ENCODE assay signal across 9 mouse cellular contexts in genomic region chr2:32574901-32575585, GRCm38 (mm10). TPM values are rescaled to one million over a fixed set of nuclear protein-coding genes. Genes with fewer than 3 reads are reported as not detected.
DNase-seq lines count a peak whose midpoint lies in the region; ATAC-seq and TF ChIP-seq lines count a peak whose summit lies in the region.
"Had no signal": no experiment of that assay in that cellular context is flagged by ENCODE, and none has a peak within 500 bp of the region (broad histone marks: within the 10 kb centered on the region; RNA-seq: fewer than 3 reads in every experiment).

No protein-coding gene starts in this region.

- intact Hi-C loops in heart, postnatal 14 days (cut with DNase I): loop anchor here (5.0 kb wide), 1 partner anchor 37 kb away; no protein-coding TSS in a partner anchor

- peak; percentile 79 for TF ChIP-seq CTCF in lung, postnatal 0 days (IDR thresholded peaks at IDR 0.05)

- H3K36me3 ChIP-seq in embryonic facial prominence, embryonic 11.5 days (replicated peaks; ENCODE audit: control insufficient read depth, insufficient read depth, low read depth, low read length): no peaks in the 10 kb centered on the region
- no peaks in the 10 kb centered on the region for H3K36me3 ChIP-seq in lung, postnatal 0 days (ENCODE audit: insufficient read depth, low read length)

- no peak for ATAC-seq in embryonic facial prominence, embryonic 11.5 days (replicated peaks; ENCODE audit: insufficient number of reproducible peaks, low FRiP score, low TSS enrichment, low read depth)
- ATAC-seq in lung, postnatal 0 days: peak; percentile 15; the same call in 1 of the 2 replicates
- ATAC-seq in monocyte, adult 5-6 weeks (replicated peaks; ENCODE audit: insufficient number of reproducible peaks, low FRiP score, low TSS enrichment, poor library complexity, severe bottlenecking): no peak

- DNase-seq in B cell, adult 2 months: peak; percentile 75 to 81
- DNase-seq in T-cell, adult 2 months (ENCODE audit: low spot score): peak; percentile 74
- peak; percentile 81 for DNase-seq in embryonic facial prominence, embryonic 11.5 days (ENCODE audit: low spot score)
- peak; percentile 44 to 68 for DNase-seq in heart, postnatal 14 days
- peak; percentile 67 to 74 for DNase-seq in layer of hippocampus, postnatal 14 days (ENCODE audit: low spot score in 2 of 2)
- peak; percentile 73 for DNase-seq in lung, postnatal 0 days (ENCODE audit: low spot score)
- DNase-seq in right cerebral cortex, adult 18-20 months: peak; percentile 89

- H3K9me3 ChIP-seq in embryonic facial prominence, embryonic 11.5 days (replicated peaks; ENCODE audit: control insufficient read depth, low read length): no peaks in the 10 kb centered on the region
- no peaks in the 10 kb centered on the region for H3K9me3 ChIP-seq in lung, postnatal 0 days (ENCODE audit: low read length)

- H3K4me1 ChIP-seq in embryonic facial prominence, embryonic 11.5 days (ENCODE audit: control insufficient read depth, insufficient read depth, low read length): no peaks in the 10 kb centered on the region
- peaks cover 3% of the 10 kb centered on the region; the same call in 1 of the 2 replicates for H3K4me1 ChIP-seq in lung, postnatal 0 days (ENCODE audit: insufficient read depth, low read depth, low read length)

- peak overlapping the region; percentile 83 for H3K4me2 ChIP-seq in embryonic facial prominence, embryonic 11.5 days (ENCODE audit: low read depth, low read length)
- peak overlapping the region; percentile 27 for H3K4me2 ChIP-seq in lung, postnatal 0 days (replicated peaks; ENCODE audit: low read depth, low read length)

- no peak for TF ChIP-seq EP300 in lung, postnatal 0 days (IDR thresholded peaks at IDR 0.05)

- H3K9ac ChIP-seq in embryonic facial prominence, embryonic 11.5 days (replicated peaks; ENCODE audit: low read length): peak overlapping the region; percentile 41
- no peak overlapping the region for H3K9ac ChIP-seq in lung, postnatal 0 days (replicated peaks; ENCODE audit: low read depth)

- H3K4me3 ChIP-seq in embryonic facial prominence, embryonic 11.5 days (ENCODE audit: low read depth, low read length): peak overlapping the region; percentile 51
- no peak overlapping the region for H3K4me3 ChIP-seq in lung, postnatal 0 days (ENCODE audit: low read depth, low read length)

- peaks cover 7% of the 10 kb centered on the region; the same call in 1 of the 2 replicates for H3K27me3 ChIP-seq in embryonic facial prominence, embryonic 11.5 days (ENCODE audit: control insufficient read depth, insufficient read depth, low read length)
- peaks cover 8% of the 10 kb centered on the region; the same call in 1 of the 2 replicates for H3K27me3 ChIP-seq in lung, postnatal 0 days (replicated peaks; ENCODE audit: insufficient read depth, low read length)

- 1% methylated on average over 26 of the region's 26 CpGs for WGBS in embryonic facial prominence, embryonic 11.5 days
- WGBS in lung, postnatal 0 days: 3% methylated on average over 26 of the region's 26 CpGs

- no peak overlapping the region for H3K27ac ChIP-seq in embryonic facial prominence, embryonic 11.5 days (replicated peaks; ENCODE audit: low read depth, low read length)
- no peak overlapping the region for H3K27ac ChIP-seq in lung, postnatal 0 days (ENCODE audit: low read length)

RNA-seq across cellular contexts. Expression of gene 9430097D07Rik, which starts 0.4 kb away (rescaled TPM):
- polyA plus RNA-seq in embryonic facial prominence, embryonic 11.5 days (2014; fragmentation: Nextera tagmentation; extraction: Ambion mirVana): 0.32 and 0.36 TPM in 2 replicates
- total RNA-seq in heart, postnatal 14 days (2021): not detected
- under 1 TPM; 0.44 to 0.93 TPM for total RNA-seq in layer of hippocampus, postnatal 14 days (2021)
- not detected in 2 replicates for polyA plus RNA-seq in lung, postnatal 0 days (2015; fragmentation: Nextera tagmentation; extraction: Ambion mirVana)
- not detected in 3 replicates for total RNA-seq in monocyte, adult 5-6 weeks (2017)
- total RNA-seq: hematopoietic stem cell, adult 5-6 weeks had no signal

RNA-seq across cellular contexts. Expression of gene Pip5kl1, which starts 0.4 kb away (rescaled TPM):
- polyA plus RNA-seq in embryonic facial prominence, embryonic 11.5 days (2014; fragmentation: Nextera tagmentation; extraction: Ambion mirVana): 2.3 and 3.3 TPM in 2 replicates
- not detected for total RNA-seq in heart, postnatal 14 days (2021)
- total RNA-seq in layer of hippocampus, postnatal 14 days (2021): 1 to 10 TPM; 4.4 to 7.2 TPM
- not detected in 2 replicates for polyA plus RNA-seq in lung, postnatal 0 days (2015; fragmentation: Nextera tagmentation; extraction: Ambion mirVana)
- 2.5 TPM in 1 of 3 replicates, not detected in the others for total RNA-seq in monocyte, adult 5-6 weeks (2017)
- total RNA-seq: hematopoietic stem cell, adult 5-6 weeks had no signal

RNA-seq across cellular contexts. Expression of gene Dpm2, which starts 4.4 kb away (rescaled TPM):
- polyA plus RNA-seq in embryonic facial prominence, embryonic 11.5 days (2014; fragmentation: Nextera tagmentation; extraction: Ambion mirVana): 97.1 and 100 TPM in 2 replicates
- total RNA-seq in heart, postnatal 14 days (2021): 10 to 100 TPM; 21.4 to 22.7 TPM
- 10 to 100 TPM; 78.8 to 90.1 TPM for total RNA-seq in layer of hippocampus, postnatal 14 days (2021)
- polyA plus RNA-seq in lung, postnatal 0 days (2015; fragmentation: Nextera tagmentation; extraction: Ambion mirVana): 103 and 112 TPM in 2 replicates
- 17.1 to 48.6 TPM (median 38.2 TPM) in 3 replicates for total RNA-seq in monocyte, adult 5-6 weeks (2017)

RNA-seq across cellular contexts. Expression of gene St6galnac4, which starts 11.9 kb away (rescaled TPM):
- 20.3 and 22.8 TPM in 2 replicates for polyA plus RNA-seq in embryonic facial prominence, embryonic 11.5 days (2014; fragmentation: Nextera tagmentation; extraction: Ambion mirVana)
- total RNA-seq in heart, postnatal 14 days (2021): 10 to 100 TPM; 22.8 to 23.6 TPM
- total RNA-seq in layer of hippocampus, postnatal 14 days (2021): 10 to 100 TPM; 41.7 to 42.1 TPM
- polyA plus RNA-seq in lung, postnatal 0 days (2015; fragmentation: Nextera tagmentation; extraction: Ambion mirVana): 32.0 and 38.9 TPM in 2 replicates
- total RNA-seq in monocyte, adult 5-6 weeks (2017): 18.7 to 29.4 TPM (median 21.7 TPM) in 3 replicates

RNA-seq across cellular contexts. Expression of gene St6galnac6, which starts 24.5 kb away (rescaled TPM):
- polyA plus RNA-seq in embryonic facial prominence, embryonic 11.5 days (2014; fragmentation: Nextera tagmentation; extraction: Ambion mirVana): 6.3 and 6.8 TPM in 2 replicates
- 100 to 1,000 TPM in 1 of 2 experiments, 10 to 100 TPM in 1; 97.9 to 104 TPM for total RNA-seq in heart, postnatal 14 days (2021)
- 100 to 1,000 TPM in 1 of 2 experiments, 10 to 100 TPM in 1; 99.0 to 106 TPM for total RNA-seq in layer of hippocampus, postnatal 14 days (2021)
- 13.4 and 14.4 TPM in 2 replicates for polyA plus RNA-seq in lung, postnatal 0 days (2015; fragmentation: Nextera tagmentation; extraction: Ambion mirVana)
- total RNA-seq in monocyte, adult 5-6 weeks (2017): 4.8 to 11.1 TPM (median 10.5 TPM) in 3 replicates
